Mouse (Mus musculus): ENCODE measurements at regions not wholly inside any gene's neighbourhood (a gene's known extent, or its start where the extent isn't known, plus 50 kb on each side); places are given as distances from the start of the nearest gene placed in this dataset.

- no peak for DNase-seq (ENCODE audit: low spot score)
Observed at GRCm38 (mm10) chr4:45586310-45586709, 54.0 kb upstream of the Shb start.

- no peak for DNase-seq (ENCODE audit: low spot score)
Observed at GRCm38 (mm10) chr4:45585188-45585820, 53.0 kb upstream of the Shb start.

- DNase-seq (ENCODE audit: low spot score), result no peak
Observed at GRCm38 (mm10) chr4:45583966-45584365, 51.7 kb upstream of the Shb start.

- DNase-seq (ENCODE audit: low spot score), result no peak
Observed at GRCm38 (mm10) chr4:45582496-45582895, 50.2 kb upstream of the Shb start.

All from ovary, postnatal 14 days (tissue).